Mouse (Mus musculus) thymus, adult 2 months (tissue): ENCODE measurements around the gene Sat2.

Experiments
- CTCF ChIP-seq: fragments of 200-500 bp; IDR thresholded peaks from 2 replicates; pipeline ENCODE4 v1.5.1; 2012; ENCODE audit warnings: mild to moderate bottlenecking, control low read depth, low read length, moderate library complexity, borderline replicate concordance; ENCODE audit not compliant: control insufficient read depth, poor library complexity, insufficient read depth; ENCODE audit errors: extremely low read depth
- POLR2A ChIP-seq: fragments of 200-500 bp; IDR thresholded peaks from 2 replicates; pipeline ENCODE4 v1.6.1; 2012; ENCODE audit warnings: mild to moderate bottlenecking, low read length, control low read depth, moderate library complexity; ENCODE audit not compliant: control insufficient read depth, poor library complexity, insufficient read depth; ENCODE audit errors: extremely low read depth

GRCm38 (mm10) chr11:69575220-69575619, 46.6 kb upstream of the Sat2 start:
- TF ChIP-seq POLR2A: no peak
- no peak for TF ChIP-seq CTCF
